Mouse (Mus musculus): ENCODE data around the gene Sync.

- TF ChIP-seq CTCF (IDR thresholded peaks at IDR 0.05; ENCODE audit: control insufficient read depth, insufficient read depth, insufficient read length), result no peak
- TF ChIP-seq MYOD1 (IDR thresholded peaks at IDR 0.05; ENCODE audit: control insufficient read depth, insufficient read length, low read depth), result no peak
- no peak for TF ChIP-seq USF1 (IDR thresholded peaks at IDR 0.05; ENCODE audit: low read depth)
- no peak for TF ChIP-seq MAX (IDR thresholded peaks at IDR 0.05)
- TF ChIP-seq MYOG (IDR thresholded peaks at IDR 0.05; ENCODE audit: control insufficient read depth, extremely low read depth, insufficient read length), result no peak
Measured at GRCm38 (mm10) chr4:129323491-129323890, 36.1 kb downstream of the Sync start.
